Mouse (Mus musculus) cerebellum, postnatal 10 days (tissue): Measurements from ENCODE around the gene Lcor.

Source experiments
- DNase-seq, 2 experiments: peaks; one replicate each; pipeline ENCODE4 v3.0.0; 2021; ENCODE audit warnings: mixed read lengths in 2 of 2

Gene Lcor

DNA sequence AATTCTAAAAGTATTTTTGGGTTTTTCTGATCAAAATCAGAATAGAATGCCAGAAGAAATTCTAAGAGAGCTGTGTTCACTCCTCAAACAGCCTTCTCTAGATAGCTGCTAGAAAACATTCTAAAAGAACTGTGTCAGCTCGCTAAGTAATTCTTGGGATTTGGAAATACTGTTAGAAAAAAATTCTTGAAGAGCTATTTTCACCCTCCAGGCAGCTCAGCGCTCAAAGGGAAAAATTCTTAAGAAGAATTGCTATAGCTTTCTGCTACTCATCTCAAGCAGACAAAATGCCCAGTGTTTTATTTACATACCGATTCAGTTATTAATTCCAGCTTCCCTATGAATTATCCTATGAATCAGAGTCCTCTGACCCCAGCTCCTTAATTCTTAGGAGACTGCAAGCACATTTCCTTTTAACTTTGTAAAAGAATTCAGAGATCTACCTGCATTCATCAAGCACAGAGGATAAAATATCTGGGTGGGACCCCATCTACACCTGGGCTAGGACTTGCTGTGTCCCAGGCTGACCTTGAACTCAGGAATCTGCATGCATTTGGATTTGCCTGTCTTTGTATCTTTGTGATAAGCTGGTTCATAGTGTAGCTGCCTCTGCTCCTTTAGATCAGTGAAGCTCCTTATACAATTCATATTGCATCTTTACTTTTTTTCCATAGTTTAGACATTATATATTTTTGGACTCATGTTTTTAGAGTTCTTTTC, 5.7 kb upstream of the Lcor start:
- DNase-seq, result no peak

DNA sequence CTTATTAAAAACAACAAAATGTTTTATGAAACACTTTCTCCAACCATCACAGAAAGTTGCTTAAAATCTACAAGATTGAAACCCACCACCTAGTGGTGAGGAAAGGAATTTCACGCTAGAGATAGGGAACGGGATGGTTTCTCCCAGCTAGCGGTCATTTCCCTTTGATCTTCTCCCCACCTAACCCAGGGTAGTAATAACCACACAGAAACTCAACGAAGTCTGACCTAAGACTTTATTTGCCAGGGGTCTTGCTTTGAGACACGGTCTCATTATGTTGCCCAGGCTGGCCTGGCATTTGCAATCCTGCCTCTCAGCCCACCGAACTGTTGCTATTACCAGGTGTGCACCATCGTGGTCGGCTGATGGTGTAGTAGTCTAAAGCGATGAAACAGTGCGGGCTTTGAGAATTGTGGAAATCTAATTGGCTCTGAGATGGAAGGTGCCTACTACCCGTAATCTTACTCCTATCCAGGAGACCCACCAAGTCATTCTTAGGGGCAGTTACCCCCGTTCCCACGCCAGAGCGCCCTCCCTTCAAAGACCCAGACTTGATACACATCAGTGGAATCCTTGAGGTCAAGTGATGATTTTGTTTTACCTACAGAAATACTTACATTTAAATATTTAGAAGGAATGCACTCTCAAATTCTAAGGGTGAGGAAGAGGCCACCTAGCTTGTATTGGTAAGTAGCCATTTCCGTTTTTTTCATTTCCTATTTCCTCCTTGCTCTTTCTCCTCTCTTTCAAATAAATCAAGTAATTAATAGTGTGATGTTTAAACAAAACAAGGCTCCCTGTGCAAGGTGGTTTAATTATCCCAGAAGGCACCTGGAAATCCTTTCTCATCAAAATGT, 1.2 kb upstream of the Lcor start:
- peak; percentile 62 to 77 for DNase-seq

DNA sequence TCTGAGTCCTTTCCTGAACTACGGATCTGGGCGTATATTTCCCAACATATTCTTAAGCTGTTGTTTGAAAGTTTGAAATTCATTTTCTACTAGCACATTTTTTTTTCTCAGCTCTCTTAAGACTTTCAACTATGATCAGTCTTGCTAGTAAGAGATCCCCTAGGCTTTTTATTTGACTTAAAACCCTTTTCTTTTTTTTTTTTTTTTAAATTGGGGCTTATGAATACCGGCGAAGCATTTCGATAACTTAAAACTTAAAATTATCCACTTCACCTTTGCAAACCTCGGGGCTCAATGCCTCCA, 599 bp upstream of the Lcor start:
- DNase-seq, result no peak

DNA sequence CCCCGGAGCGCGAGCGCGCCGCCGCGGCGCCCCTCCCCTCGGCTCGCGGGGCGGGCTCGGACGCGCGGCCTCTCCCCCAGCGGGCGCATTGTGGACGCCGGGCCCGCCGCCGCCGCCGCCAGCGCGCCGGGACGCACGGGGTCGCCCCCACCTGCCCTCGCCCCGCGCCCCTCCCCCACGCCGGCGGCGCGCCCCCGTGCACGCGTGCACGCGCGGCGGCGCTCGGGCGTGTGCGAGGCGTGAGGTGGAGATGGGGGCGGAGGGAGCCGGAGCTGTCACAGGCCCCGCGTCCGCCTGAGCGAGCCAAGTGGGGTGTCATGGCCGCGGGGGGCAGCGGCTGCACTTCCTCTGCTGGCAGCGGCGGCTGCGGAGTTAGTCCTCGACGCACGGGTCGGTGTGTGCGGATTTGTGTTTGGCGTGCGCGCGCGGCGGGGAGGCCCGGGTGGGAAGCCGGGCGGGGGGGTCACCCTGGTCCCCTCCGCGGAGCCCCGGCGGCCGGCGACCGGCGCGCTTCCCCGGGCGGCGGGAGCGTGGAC, 540 bp downstream of the Lcor start:
- peak; percentile 85 to 89 for DNase-seq

DNA sequence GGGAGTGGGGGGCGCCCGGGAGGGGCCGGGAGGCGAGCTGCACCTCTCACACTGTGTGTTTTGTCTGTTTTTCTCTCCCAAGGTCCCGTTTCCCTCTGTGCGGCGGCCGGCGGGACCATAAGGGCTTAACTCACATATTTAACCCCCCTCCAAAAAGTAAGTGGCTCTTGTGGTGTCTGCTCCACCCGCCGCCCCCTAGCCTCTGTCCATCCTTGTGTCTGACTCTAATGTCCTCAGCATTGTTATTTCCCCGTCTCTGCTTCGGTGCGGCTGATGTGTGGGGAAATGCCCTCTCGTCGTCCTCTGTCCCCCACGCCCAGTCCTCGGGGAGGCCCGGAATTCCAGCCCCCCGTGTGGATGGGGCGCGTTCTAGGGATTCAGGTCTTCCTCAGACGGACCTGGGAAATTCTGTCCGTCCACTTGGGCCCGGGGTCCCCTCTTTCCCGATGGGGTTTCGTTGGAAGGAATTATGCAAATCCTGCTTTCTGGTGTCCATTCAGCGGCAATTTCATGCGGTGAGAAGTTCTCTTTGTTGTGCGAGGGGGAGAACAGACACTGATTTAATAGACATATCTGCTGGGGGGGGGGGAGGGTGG, 1.1 kb downstream of the Lcor start:
- DNase-seq, result no peak

DNA sequence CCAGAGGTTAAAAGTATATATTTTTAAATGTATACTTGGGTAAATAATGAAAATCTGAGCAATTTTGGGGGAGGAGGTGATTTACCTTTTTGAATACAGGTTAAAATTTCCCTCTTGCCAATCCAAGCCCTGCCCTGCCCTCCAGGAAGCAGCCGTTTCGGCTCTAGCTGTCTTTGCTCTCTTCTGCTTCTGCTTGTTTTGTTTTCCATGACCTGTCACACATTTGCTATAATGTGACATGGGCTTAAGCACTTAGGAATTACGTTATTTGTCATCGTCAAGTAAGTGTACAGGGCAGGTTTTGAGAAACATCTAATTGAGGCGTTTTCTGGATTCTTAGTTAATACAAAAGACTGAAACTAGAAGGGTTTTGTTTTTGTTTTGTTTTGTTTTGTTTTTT, 1.9 kb downstream of the Lcor start:
- peak in 1 of 2 experiments; percentile 13 for DNase-seq

DNA sequence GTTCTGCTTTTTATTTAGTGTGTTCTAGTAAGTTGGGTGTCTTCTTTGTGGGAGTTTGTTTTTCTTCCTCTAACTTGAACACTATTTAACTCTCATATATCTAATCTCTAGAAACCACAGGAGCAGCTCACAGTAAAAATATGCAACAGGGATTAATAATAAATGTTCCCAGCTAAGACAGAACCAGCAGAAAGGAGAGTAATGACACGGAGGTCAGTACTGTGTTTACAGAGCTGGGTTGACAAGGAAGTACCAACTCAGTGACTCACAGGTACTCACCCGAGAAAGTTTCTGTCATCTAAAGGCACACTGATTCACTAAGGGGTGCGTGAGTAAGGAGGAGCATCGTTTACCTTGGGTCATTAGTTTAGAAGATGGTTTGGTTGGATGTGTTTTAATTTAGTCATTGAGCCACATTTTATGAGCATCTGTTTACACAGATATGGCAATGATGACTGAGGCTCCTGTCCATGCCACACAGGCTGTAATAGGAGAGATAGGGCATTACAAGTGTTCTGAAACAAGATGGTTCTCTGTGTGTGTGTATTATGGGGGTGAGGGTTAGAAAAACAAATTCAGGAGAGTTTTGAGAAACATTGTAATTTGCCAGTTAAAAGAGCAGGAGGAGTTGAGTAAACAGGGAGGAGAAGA, 13.1 kb downstream of the Lcor start:
- DNase-seq, result no peak

DNA sequence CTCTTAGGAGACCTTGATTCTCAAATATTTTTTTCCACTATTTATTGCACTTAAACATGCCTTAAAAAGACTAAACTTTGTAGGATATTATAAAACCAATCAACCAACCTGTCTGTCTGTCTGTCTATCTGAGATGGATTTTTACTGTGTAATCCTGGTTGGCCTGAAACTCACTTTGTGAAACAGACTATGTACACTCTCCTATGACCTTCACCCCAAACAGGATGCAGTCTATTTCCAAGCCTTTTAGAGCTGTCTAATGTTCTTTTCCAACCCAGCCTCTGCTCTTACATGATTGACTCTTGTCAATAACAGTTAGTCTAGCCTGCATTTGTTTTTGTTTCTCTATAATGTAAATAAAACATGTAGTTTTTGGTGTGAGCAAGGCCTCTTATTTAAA, 13.6 kb downstream of the Lcor start:
- DNase-seq, result no peak

DNA sequence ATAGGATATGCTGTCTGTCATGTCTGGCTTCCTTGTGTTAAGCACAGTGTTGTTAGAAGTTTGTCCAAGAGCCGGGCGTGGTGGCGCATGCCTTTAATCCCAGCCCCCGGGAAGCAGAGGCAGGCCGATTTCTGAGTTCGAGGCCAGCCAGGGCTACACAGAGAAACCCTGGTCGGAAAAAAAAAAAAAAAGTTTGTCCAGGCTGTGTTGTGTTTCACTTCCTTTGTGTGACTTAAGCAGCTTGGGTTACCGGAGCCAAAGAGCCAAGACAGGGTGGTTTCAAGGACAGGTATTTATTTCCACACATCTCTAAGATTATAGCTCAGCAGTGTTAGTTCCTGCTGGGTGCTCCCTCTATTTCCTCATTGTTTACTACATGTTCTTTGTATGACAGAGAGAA, 25.4 kb downstream of the Lcor start:
- DNase-seq, result no peak

DNA sequence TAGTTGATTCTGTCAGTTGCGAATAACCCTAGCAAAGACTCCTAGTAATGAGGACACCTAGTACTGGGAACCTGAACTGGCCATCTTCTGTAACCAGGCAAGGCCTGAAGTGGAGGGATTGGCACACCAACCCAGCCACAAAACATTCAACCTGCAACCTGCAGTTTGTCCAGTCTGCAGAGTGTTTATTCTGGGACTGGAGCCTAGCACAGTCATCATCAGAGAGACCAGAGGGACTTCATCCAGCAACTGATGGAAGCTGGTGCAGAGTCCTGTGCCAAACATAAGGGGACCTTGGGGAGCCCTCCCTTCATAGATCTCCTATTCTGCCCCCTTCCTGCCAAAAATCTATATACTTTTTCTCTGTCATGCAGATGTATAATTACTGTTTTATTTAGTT, 32.4 kb downstream of the Lcor start:
- peak; percentile 20 to 40 for DNase-seq

DNA sequence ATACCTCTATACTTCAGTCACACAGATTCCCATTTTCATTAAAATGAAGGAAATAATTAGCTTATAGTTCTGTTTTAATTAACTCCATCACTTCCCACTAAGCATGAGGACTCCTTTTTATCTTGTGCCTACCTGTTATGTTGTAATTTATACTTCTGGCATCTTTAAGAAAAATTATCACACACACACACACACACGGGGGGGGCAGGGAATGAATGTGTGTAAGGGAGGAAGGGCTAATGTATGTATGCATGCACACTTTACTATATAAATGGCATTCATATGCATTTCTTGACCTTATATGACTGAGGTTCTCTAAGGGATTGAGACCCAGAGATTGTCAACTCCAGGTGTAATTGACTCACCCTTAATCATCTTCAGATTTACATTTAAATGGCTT, 33.1 kb downstream of the Lcor start:
- no peak for DNase-seq

DNA sequence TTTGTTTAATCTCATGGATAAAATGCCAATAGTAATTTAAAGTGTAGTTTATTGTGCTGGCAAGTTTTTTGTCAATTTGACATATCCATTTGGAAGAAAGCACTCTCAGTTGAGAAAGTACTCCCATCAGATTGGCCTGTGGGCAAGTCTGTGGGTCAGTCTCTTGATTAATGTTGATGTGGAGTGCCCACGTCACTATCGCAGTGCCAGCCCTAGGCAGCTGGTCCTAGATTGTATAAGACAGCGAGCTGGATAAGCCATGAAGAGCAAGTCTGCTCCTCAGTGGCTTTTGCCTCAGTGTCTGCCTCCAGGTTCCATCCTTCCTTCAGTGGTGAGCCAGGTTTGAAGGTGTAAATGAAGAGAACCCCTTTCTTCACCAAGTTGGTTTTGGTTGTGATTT, 34.6 kb downstream of the Lcor start:
- DNase-seq, result no peak

DNA sequence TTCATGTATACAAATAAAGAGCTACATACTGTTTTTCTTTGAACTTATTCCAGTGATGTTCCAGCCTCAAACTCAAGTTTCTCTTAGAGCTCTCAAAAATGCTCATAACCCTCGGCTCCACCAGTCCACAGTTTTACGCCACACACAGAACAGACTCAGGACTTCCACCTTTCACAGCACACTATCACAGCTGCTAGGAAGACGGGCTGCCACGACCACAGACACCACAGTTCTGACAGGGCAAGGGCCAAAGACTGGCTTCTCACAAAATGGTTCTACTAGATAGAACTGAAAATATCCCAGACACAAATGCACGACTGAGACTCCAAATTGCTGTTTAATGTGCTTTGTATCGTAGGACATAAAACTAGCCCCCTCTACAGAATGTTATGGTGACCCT, 36.7 kb downstream of the Lcor start:
- no peak for DNase-seq

DNA sequence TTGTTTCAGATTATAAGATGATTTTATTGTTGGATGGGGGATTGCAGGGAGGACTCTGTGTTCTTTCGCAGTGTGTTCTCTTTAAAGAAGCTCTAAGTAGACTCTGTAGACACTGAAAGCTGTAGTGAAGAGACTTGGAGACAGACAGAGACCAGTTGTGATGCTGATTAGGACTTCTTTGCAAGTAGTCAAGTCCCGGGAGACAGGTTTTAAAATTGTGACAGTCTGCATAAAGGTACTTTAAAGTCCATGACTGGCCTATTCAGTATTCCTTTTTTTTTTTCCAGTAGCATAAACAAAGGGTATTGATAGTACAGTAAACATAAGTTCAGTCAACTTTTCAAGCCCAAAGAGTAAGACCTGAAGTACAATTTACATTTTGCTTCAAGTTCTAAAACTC, 39.8 kb downstream of the Lcor start:
- DNase-seq, result no peak

DNA sequence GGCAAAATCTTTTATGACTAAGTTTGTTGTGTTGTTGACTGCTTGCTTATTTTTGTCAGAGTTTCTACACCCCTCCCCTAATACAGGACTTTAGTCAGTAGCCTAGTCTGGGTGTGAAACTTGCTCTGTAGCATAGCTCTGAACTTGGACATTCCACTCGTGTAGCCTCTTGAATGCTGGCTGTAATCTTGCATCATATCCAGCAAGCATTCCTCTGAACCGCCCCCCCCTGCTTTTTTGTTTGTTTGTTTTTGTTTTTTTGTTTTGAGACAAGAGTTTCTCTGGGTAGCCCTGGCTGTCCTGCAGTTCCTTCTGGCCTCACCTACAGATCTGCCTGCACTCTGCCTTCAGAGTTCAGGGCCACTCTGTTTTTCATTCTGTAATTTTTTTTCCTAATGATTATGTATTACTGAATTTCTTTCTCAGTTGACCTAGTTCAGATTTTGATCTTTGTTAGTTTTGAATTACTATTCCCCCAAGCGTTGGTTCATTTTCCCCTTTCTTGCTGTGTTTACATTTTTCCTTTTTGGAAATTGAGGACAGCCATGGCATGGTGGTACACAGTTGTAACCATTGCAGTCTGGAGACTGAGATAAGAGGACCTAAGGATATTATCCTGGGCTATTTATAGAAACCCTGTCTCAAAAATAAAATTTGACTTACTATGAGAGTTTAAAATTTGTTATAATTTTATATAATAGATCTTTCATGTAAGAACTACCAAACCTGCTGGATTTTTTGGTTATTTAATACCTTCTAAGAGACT, 41.5 kb downstream of the Lcor start:
- DNase-seq, result no peak

DNA sequence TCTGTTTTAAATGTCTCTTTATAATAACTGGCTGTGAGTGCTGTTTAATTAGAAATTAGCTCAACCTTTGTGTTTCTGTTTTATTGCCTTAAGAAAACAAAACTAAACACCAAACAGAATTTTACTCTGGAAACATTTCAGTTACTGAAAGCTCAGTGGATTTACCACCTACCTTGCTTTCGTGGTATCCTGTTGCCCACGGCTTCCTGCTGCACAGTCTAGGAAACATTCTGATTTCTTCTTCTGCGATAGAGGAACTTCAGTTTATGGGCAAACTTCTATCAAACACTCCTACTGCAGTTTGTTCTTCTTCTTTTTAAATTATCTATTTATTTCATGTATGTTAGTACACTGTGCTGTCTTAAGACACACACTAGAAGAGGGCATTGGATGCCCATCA, 46.7 kb downstream of the Lcor start:
- DNase-seq, result no peak

DNA sequence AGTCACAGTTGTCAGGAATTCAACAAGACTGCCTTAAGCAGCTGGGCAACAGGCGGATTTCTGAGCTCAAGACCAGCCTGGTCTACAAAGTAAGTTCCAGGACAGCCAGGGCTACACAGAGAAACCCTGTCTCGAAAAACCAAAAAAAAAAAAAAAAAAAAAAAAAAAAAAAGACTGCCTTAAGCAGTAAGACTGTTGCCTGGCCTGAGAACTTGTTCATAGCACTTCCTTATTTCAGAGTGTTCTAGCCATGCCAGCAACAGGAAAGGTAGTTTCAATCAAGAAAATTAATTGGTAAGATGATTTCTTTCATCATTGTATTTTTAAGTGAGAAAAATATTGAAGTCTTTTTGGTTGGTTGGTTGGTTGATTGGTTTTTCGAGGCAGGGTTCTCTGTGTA, 51.6 kb downstream of the Lcor start:
- DNase-seq, result no peak

DNA sequence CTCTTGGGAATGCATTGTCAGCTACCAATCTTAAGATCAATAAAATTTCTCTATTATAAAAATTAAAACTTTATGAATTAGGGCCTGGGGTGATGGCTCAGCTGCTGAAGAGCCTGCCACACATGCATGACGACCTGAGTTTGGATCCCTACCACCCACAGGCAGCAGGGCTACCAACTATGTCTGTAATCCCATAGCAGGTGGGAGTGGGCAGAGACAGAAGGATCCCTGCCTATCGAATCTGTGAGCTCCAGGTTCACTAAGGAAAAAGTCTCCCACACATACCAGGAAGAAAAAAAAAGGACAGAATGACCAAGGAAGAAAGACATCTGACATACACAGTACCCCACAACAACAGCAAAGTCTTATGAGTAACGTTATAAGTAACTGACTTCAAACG, 74.5 kb downstream of the Lcor start:
- DNase-seq, result no peak

DNA sequence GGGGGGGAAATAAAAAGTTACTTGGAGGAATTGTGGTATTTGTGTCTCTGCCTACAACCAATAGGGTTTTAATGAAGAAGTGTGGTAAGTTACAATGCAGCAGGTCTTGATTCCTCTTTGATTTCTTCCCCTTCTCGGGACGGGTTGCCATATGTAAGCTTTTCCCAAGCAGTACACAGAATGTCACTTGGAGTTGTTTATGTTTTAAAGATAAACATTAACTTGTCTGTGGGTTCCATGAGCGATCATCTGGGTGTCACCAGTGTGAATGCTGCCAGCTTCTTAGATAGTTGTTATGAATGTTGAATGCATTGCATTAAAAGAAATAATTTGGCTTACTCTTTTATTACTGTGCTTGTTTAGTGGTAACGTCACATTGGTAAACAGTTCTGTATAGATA, 75.1 kb downstream of the Lcor start:
- no peak for DNase-seq

DNA sequence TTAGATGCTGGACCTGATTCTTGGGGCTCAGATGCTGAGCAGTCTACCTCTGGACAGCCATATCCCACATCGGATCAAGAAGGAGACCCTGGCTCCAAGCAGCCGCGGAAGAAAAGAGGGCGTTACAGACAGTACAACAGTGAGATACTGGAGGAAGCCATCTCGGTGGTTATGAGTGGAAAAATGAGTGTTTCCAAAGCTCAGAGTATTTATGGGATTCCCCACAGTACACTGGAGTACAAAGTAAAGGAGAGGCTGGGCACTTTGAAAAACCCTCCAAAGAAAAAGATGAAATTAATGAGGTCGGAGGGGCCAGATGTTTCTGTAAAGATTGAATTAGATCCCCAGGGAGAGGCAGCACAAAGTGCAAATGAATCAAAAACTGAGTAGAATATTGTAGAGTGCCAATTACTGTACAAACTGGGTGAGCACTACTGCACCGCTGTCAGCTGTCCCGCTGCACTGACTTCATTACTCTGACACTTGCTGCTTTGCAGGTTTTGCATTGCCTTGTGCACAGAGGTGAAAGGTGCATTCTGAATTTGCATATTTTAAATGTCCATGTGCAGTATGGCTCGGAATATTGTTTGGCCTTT, 76.6 kb downstream of the Lcor start:
- no peak for DNase-seq

DNA sequence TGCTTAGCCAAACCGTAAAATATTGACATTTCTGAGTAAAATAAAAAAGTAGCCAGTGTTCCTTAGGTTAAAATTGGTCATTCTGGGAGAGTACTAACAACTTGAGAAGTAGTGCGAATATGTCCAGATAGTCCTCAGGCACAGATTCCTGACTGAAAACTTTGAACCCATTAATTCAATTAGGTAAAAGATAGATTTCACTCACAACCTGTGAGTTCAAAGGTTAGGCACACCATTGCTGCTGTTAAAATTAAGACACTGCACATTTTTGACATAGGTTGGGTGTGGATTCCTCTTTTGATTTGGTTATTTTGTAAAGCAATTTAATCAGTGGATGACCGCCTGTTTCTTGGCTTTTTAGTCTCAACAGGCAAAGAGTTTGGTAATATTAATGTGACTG, 78.4 kb downstream of the Lcor start:
- DNase-seq, result no peak

DNA sequence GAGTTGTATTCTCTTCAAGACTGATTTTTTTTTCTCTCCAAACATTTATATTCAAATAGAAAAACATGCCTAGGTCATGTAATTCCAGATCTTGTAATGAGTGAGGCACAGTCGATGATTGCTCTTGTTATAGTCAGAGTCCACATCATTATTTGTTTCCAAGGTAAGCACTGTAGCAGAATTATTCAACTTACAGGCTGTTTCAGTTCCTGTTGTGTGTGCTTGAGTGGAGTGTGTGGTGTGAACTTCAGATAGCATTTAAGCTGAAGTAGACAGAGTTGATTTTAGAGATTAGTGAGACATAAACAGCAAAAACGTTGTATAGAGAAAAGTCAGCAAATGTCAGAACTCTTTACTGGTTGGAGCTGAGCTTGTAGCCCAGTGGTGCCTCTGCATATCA, 86.4 kb downstream of the Lcor start:
- DNase-seq, result no peak
